Mouse (Mus musculus): ENCODE results near the gene Utp14b. TPM values are rescaled to one million over a fixed set of nuclear protein-coding genes. Genes with fewer than 3 reads are reported as not detected.

Gene Utp14b
- polyA plus RNA-seq, 1 experiment from 2014 or later = 3.0 TPM

DNA sequence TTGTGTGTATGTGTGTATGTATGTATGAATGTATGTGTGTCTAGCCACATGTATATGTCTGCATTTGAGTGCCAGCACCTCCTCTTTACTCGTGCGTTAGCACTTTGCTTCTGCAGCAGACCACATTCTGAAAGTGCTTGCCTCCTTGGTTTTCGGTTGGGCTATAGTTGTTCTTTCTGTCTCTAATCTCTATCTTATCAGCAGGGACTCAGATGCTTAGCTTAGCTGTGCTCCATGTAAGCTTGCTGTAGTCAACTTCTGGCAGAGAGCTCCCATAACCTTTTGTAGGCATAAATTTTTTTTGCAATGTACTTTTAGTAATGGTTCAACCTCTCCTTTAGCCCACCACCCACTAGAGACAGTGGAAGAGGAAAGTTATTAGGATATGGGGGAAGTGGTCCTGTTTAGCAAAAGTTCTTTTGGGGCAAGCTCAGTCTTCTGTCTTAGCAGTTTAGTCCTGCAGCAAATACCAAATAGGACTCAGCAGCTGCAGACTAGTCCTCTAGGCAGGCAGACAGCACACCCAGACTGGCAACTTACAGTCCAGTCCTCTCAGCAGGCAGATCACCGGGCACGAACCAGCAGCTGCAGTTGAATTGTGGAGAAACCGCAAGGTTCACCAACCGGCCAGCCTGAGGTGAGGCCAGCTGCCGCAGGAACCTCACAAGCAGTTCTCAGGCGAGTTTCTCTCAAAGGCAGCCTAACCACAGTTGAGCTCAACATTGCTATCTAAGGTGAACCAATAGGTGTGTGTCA lies 36.8 kb downstream of the Utp14b start:
- ATAC-seq = no peak
- H3K4me3 ChIP-seq (replicated peaks) = no peak overlapping the region
- no peaks in the 10 kb centered on the region for H3K27me3 ChIP-seq
- H3K27ac ChIP-seq = no peak overlapping the region
- no peak overlapping the region for H3K9ac ChIP-seq (replicated peaks)
- no peaks in the 10 kb centered on the region for H3K9me3 ChIP-seq
- no peak overlapping the region for H3K4me2 ChIP-seq (replicated peaks)
- H3K36me3 ChIP-seq = peaks cover 75% of the 10 kb centered on the region
- H3K4me1 ChIP-seq (replicated peaks) = no peaks in the 10 kb centered on the region
- 91% methylated on average over 9 of the region's 9 CpGs for WGBS

DNA sequence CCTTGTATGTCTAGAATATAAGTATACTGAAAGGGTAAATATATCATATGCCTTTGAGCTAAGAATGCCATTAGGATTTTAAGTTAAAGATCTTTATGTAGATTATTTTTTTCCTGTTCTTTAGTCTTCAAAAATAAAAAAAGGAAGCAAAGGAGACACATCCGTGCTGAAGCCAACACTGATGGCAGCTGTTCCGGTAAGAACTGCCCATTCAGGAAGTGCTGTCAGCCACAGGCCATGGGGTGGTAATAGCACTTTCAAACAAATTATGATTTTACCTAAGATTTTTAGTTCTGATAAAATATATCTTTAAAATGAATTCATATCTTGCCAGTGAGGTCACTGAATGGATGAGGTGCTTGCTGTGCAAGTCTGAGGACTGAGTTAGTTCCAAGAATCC lies 38.5 kb downstream of the Utp14b start:
- peaks cover 75% of the 10 kb centered on the region for H3K36me3 ChIP-seq
- H3K4me2 ChIP-seq (replicated peaks) = no peak overlapping the region
- H3K4me1 ChIP-seq (replicated peaks) = no peaks in the 10 kb centered on the region
- no peak for ATAC-seq
- H3K27me3 ChIP-seq = no peaks in the 10 kb centered on the region
- no peak overlapping the region for H3K9ac ChIP-seq (replicated peaks)
- H3K27ac ChIP-seq = no peak overlapping the region
- WGBS = 95% methylated on average over 2 of the region's 2 CpGs
- H3K9me3 ChIP-seq = no peaks in the 10 kb centered on the region
- H3K4me3 ChIP-seq (replicated peaks) = no peak overlapping the region

- Histone ChIP-seq H3K4me1 (replicated peaks) (no peaks in the 10 kb centered on the region), H3K9me3 (no peaks in the 10 kb centered on the region), H3K36me3 (peaks cover 76% of the 10 kb centered on the region), H3K9ac (replicated peaks) (no peak overlapping the region), H3K27me3 (no peaks in the 10 kb centered on the region), H3K4me2 (replicated peaks) (no peak overlapping the region), H3K4me3 (replicated peaks) (no peak overlapping the region), H3K27ac (no peak overlapping the region)
- ATAC-seq = no peak
- WGBS = 93% methylated on average over 5 of the region's 5 CpGs
Observed at GRCm38 (mm10) chr1:78696903-78697302, 39.1 kb downstream of the Utp14b start.

DNA sequence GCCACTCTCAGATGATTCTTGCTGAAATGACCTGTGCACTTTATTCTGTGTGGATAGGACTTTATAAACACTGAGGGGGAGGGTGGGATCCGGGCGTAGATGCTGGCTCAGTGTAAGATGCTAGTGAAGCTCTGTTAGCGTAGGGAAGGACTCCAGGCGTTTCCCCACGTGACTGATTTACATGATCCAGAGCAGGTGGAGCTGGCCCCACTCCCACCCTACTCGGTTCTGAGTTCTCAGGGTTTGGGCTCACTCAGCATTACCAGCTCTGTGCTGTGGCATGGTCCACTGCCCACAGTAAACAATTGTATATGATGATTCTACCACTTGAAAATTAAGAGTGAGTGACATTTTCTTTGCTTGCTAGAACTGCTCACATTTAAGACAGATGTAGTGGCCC lies 40.3 kb downstream of the Utp14b start:
- Histone ChIP-seq H3K27ac (no peak overlapping the region), H3K4me3 (replicated peaks) (no peak overlapping the region), H3K36me3 (peaks cover 76% of the 10 kb centered on the region), H3K9ac (replicated peaks) (no peak overlapping the region), H3K4me2 (replicated peaks) (no peak overlapping the region), H3K4me1 (replicated peaks) (no peaks in the 10 kb centered on the region), H3K27me3 (no peaks in the 10 kb centered on the region), H3K9me3 (no peaks in the 10 kb centered on the region)
- ATAC-seq = no peak
- 71% methylated on average over 6 of the region's 6 CpGs for WGBS

DNA sequence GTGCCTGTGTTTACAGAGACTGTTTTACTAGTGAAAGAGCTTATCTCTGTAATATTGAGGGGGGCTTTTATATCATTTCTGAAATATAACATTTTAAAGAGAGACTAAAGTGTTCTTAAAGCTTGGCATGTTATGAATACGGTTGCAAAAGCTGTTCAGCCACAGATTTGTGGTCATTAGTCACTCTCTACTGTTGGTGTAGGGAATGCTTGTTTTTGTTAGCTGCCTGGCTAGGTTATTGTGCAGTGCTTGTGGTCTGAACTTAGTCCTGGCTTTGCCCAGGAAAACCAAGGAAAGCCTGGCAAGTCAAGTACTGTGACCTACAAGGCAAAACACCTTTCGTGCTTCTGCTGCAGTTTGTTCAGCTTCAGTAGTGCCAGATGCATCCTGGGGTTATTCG lies 43.9 kb downstream of the Utp14b start:
- no peak overlapping the region for H3K9ac ChIP-seq (replicated peaks)
- no peak overlapping the region for H3K4me3 ChIP-seq (replicated peaks)
- H3K36me3 ChIP-seq = peaks cover 78% of the 10 kb centered on the region
- H3K4me1 ChIP-seq (replicated peaks) = no peaks in the 10 kb centered on the region
- H3K9me3 ChIP-seq = no peaks in the 10 kb centered on the region
- 98% methylated on average over 3 of the region's 3 CpGs for WGBS
- no peak for ATAC-seq
- H3K4me2 ChIP-seq (replicated peaks) = no peak overlapping the region
- no peak overlapping the region for H3K27ac ChIP-seq
- H3K27me3 ChIP-seq = no peaks in the 10 kb centered on the region

DNA sequence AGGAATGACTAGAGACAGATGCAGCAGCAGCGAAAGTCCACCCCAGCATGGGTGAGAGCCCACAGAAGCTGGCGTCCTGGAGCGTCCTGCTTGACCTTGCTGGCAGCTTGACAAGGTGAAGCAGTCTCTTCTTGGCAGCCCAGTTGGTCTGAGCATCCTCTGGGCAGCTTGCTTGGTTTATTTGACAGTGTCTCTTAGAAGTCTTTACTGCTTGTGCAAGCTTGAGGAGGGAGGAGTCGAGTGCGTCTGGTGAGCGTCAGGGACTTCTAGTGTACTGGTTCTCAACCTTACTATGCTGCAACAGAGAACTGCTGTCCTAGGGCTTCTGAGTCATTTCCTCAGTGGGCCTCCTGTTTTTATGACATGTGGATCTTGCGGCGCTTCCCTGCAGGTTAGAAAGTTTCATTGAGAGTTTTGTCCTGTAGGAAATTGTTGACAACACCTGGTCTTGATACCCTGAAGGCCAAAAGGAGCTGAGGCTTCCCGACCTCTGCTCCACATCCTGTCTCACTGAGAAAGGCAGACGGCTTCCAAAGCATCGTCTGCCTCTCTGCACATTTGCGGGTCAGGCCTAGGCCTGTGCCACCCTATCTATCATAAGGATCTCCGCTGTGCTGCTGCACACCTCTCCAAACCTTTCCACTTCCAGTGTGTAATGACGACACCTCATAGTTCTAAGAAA lies 44.6 kb downstream of the Utp14b start:
- Histone ChIP-seq H3K4me3 (replicated peaks) (no peak overlapping the region), H3K4me2 (replicated peaks) (no peak overlapping the region), H3K4me1 (replicated peaks) (no peaks in the 10 kb centered on the region), H3K36me3 (peaks cover 73% of the 10 kb centered on the region), H3K9ac (replicated peaks) (no peak overlapping the region), H3K27me3 (no peaks in the 10 kb centered on the region), H3K9me3 (no peaks in the 10 kb centered on the region), H3K27ac (no peak overlapping the region)
- WGBS = 90% methylated on average over 14 of the region's 14 CpGs
- no peak for ATAC-seq

GRCm38 (mm10) chr1:78702964-78703285 lies 45.1 kb downstream of the Utp14b start:
- ATAC-seq = no peak
- Histone ChIP-seq H3K4me3 (replicated peaks) (no peak overlapping the region), H3K9ac (replicated peaks) (no peak overlapping the region), H3K4me2 (replicated peaks) (no peak overlapping the region), H3K27me3 (no peaks in the 10 kb centered on the region), H3K36me3 (peaks cover 70% of the 10 kb centered on the region), H3K4me1 (replicated peaks) (no peaks in the 10 kb centered on the region), H3K9me3 (no peaks in the 10 kb centered on the region), H3K27ac (no peak overlapping the region)
- WGBS = 88% methylated on average over 2 of the region's 2 CpGs

DNA sequence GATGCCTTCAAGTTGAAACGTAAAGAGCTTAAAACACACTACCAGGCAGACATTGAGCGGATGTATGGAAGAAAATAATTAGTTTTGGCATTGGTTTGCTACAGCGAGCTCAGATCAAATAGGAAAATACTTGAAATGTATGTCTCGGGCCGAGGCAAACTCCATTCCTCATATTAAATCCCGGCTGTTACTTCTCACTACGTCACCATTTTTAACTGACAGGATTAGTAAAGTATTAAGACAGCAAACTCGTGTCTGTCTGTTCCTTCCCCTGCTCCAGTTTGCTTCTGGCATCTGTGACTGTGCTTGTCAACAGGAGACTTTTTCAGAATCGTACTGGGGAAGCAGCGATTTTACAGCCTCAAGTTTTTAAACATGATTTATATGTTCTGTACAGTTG lies 48.5 kb downstream of the Utp14b start:
- peaks cover 46% of the 10 kb centered on the region for H3K36me3 ChIP-seq
- no peaks in the 10 kb centered on the region for H3K4me1 ChIP-seq (replicated peaks)
- 90% methylated on average over 10 of the region's 10 CpGs for WGBS
- no peak for ATAC-seq
- H3K9me3 ChIP-seq = no peaks in the 10 kb centered on the region
- no peak overlapping the region for H3K4me2 ChIP-seq (replicated peaks)
- H3K27ac ChIP-seq = no peak overlapping the region
- H3K4me3 ChIP-seq (replicated peaks) = no peak overlapping the region
- H3K27me3 ChIP-seq = no peaks in the 10 kb centered on the region
- no peak overlapping the region for H3K9ac ChIP-seq (replicated peaks)

GRCm38 (mm10) chr1:78707280-78707679 lies 49.4 kb downstream of the Utp14b start:
- no peak overlapping the region for H3K27ac ChIP-seq
- no peak for ATAC-seq
- no peaks in the 10 kb centered on the region for H3K9me3 ChIP-seq
- no peaks in the 10 kb centered on the region for H3K27me3 ChIP-seq
- WGBS = 66% methylated on average over 4 of the region's 4 CpGs
- H3K9ac ChIP-seq (replicated peaks) = no peak overlapping the region
- peaks cover 38% of the 10 kb centered on the region for H3K36me3 ChIP-seq
- no peak overlapping the region for H3K4me2 ChIP-seq (replicated peaks)
- H3K4me1 ChIP-seq (replicated peaks) = no peaks in the 10 kb centered on the region
- H3K4me3 ChIP-seq (replicated peaks) = no peak overlapping the region

DNA sequence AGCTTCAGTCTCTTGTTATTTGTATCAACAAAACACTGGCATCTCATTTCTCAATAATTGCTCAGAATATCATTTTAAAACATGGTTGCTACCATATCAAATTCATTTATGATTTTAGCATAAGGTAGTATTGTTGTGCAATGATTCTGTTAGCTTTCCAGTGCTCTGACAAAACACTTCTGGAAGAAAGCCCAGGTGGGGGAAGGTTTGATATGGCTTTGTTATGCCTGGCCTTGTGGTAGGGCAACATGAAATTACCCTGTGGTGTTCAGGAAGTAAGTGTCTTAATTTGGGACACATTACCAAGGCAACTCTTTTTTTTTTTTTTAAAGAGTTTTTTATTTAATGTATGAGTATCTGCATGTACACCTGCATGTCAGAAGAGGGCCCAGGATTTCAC lies 52.2 kb downstream of the Utp14b start:
- H3K4me2 ChIP-seq (replicated peaks) = no peak overlapping the region
- ATAC-seq = no peak
- H3K4me3 ChIP-seq (replicated peaks) = no peak overlapping the region
- H3K27ac ChIP-seq = no peak overlapping the region
- no peaks in the 10 kb centered on the region for H3K9me3 ChIP-seq
- H3K4me1 ChIP-seq (replicated peaks) = no peaks in the 10 kb centered on the region
- H3K27me3 ChIP-seq = no peaks in the 10 kb centered on the region
- H3K9ac ChIP-seq (replicated peaks) = no peak overlapping the region
- H3K36me3 ChIP-seq = peaks cover 13% of the 10 kb centered on the region

DNA sequence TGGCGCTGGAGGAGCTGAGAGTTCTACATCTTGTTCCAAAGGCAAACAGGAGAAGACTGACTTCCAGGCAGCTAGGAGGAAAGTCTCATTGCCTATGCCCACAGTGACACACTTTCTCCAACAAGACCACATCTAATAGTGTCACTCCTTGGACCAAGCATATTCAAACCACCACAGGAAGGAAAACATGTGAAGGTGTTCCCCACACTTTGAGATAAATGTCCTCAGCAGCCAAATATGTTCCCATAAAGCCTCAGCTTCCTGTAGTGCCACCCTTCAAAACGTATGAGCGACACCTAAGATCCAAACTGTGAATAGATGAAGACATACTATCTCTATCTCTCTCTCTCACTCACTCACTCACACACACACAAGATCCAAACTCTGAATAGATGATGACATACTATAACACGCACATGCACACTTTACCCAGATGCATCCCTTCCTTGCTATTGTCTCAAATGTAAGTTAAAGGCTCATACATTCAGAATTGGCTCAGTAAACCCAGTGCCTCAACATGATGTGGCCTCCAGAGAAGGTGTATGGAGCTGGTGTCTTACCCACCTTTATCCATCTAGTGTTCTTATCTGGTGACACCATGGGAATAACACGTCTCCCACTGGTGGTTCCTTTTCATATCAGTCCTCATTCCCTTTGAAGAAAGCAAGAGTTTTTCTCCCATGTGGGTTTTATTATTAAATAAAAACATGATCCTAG lies 52.9 kb downstream of the Utp14b start:
- Histone ChIP-seq H3K9me3 (no peaks in the 10 kb centered on the region), H3K27me3 (no peaks in the 10 kb centered on the region), H3K9ac (replicated peaks) (no peak overlapping the region), H3K4me1 (replicated peaks) (no peaks in the 10 kb centered on the region), H3K4me2 (replicated peaks) (no peak overlapping the region), H3K36me3 (peaks cover 5% of the 10 kb centered on the region), H3K4me3 (replicated peaks) (no peak overlapping the region), H3K27ac (no peak overlapping the region)
- 91% methylated on average over 5 of the region's 5 CpGs for WGBS
- no peak for ATAC-seq

Measured in midbrain, embryonic 13.5 days (tissue).